Mouse (Mus musculus): ENCODE results near the gene Zbtb17. TPM values are rescaled to one million over a fixed set of nuclear protein-coding genes. Genes with fewer than 3 reads are reported as not detected.

Zbtb17 gene
- total RNA-seq, 2 experiments from 2014 or later: 41.1 to 42.4 TPM

DNA sequence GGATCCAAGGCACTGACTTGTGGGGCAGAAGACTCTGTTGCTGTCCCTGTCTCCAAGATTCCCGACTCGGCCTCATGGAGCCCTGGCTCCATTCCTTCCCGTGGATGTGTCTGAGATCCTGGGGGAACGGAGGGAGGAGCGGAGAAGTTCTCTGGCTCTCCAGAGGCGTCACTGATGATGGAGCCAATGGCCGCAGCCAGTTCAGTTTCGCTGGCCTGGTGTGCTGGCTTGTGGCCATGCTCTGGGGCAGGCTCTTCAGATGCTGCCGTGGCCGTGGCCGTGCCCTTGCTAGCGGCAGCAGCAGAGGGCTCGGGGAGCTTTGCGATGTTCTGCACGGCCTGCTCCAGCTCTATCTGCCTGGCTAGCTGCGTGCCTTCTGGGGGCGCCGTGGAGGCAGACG lies 30.0 kb downstream of the Zbtb17 start:
- no peak for DNase-seq (ENCODE audit: low spot score in 2 of 2)
- intact Hi-C loops (cut with DNase I): no loop called here

DNA sequence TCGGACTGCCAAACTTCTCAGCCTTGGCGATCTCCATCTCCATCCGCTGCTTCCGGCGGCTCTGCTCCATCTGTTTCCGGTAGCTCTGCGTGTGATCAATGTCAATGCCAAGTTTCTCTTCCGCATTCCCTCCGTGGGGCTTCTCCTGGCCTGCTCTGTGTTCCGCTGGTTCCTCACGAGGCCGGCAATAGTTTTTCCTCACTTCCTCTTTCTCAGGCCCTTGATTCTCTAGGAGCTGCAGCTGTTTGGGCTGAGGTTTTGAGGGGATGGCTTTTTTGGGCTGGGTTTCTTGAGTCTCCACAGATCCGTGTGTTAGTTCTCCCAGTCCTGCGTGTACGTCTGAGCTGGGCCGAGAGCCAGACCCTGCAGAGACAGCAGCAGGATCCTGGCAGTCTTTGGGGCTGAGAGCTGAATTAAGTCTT lies 33.2 kb downstream of the Zbtb17 start:
- peak; percentile 80 for DNase-seq (ENCODE audit: low spot score in 2 of 2)
- intact Hi-C loops (cut with DNase I): no loop called here

DNA sequence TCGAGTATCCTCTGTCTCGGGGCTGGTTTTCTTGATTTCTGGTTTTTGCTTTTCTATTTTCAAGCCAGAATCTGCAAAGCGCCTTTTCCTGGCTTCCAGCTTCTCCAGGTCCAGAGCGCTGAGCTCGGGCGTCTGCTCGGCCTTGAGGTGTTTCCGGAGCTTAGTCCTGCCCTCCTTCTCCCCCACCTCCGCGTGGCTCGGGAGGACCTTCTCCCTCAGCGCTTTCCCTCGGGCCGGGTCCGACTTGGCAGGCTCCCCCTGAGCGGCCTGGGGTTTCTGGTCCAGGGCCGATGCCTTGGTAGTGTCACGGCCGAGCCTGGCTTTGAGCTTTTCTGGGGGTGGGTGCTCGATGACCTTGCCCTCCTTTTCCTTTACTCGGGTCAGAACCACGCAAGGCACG lies 33.8 kb downstream of the Zbtb17 start:
- intact Hi-C loops (cut with DNase I): no loop called here
- no peak for DNase-seq (ENCODE audit: low spot score in 2 of 2)

DNA sequence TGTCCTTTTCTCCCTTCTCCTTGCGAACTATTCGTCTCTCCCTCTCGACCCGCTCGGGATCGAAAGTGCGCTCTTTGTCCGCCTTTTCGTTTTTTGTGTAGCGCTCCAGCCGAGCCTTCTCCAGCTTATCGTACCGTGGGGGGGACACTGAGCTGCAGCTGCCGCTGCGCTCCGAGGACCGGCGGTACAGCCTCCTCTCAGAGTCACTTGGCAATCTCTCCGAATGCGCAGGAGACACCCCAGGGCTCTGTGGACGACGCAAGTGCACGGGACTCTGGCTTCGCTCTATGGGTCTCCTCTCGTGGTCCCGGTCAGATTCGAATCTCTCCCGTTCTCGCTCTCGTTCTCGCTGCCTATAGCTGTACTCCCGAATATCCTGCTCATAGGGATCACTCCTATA lies 34.3 kb downstream of the Zbtb17 start:
- intact Hi-C loops (cut with DNase I): no loop called here

DNA sequence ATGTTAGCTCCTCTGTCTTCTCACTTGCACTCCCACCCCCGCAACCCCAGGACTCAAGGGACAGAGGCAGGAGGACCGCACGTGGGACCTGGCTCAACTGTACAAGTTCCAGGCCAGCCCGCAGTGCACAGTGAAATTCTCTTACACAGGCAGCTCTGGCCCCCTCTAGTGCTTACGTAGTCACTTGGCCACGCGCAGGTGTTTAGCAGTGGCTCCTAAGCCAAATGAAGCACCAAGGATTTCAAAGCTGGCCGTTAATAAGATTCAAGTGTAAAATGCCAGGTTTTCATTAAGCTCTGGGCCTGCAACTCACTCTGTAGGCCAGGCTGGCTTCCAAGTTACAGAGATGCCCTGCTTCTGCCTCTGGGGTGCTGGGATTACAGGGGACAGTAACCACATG lies 35.0 kb downstream of the Zbtb17 start:
- intact Hi-C loops (cut with DNase I): no loop called here
- no peak for DNase-seq (ENCODE audit: low spot score in 2 of 2)

More for the DNA sequence above, 34.3 kb downstream of the Zbtb17 start:
- DNase-seq (ENCODE audit: low spot score in 2 of 2): no peak

DNA sequence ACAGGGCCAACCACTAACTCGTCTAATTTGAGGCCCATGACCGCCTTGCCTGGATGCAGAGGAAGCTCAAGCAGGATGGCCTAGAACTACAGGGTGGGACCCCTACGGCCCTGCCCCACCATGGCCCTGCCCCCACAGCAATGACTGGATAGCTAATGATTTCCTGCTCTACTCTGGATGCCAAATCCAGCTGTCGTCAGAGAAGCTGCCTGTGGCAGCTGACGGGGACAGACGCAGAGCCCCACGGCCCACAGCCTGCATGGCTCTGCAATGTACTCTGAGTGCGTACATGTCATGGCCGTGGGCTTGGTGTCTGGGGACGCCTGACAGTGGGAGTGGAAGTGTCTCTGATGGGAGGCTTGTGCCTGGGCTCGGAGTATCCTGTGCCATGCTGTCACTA lies 39.6 kb downstream of the Zbtb17 start:
- intact Hi-C loops (cut with DNase I): no loop called here
- DNase-seq (ENCODE audit: low spot score in 2 of 2): no peak

DNA sequence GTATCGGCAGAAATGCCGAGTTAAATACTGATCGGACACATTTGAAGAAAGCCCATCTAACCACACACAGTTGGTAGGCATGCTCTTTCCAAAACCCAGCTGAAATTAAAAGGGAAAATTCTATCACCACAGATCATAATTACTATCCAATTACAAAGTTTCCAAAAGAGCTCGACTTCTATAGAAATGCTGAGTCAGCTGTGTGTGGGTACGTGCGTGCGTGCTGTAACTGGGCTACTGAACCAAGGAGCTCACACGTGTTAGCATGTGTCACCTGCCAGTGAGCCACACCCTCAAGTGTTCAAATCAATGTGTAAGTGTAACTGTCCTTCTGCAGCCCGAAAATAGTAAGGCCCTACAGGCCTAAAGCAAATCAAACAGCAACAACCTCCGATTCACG lies 43.1 kb downstream of the Zbtb17 start:
- no peak for DNase-seq (ENCODE audit: low spot score in 2 of 2)
- intact Hi-C loops (cut with DNase I): no loop called here

DNA sequence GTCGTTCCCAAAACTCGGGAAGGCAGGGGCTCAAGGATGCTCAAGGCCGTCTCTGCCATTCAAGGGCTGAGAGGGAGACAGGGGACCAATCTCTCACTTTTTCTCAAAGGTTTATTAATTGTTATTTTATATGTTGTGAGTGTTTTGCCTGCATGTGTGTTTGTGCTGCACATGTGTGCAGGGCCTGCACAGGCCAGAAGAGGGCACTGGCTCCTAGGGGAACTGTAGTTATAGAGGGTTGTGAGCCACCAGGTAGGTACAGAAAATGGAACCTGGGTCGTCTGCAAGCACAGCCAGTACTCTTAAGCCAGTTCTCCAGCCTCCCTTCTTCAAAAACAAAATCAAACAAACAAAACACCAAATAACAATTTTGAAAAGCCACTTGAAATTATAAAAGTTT lies 44.2 kb downstream of the Zbtb17 start:
- intact Hi-C loops (cut with DNase I): no loop called here

DNA sequence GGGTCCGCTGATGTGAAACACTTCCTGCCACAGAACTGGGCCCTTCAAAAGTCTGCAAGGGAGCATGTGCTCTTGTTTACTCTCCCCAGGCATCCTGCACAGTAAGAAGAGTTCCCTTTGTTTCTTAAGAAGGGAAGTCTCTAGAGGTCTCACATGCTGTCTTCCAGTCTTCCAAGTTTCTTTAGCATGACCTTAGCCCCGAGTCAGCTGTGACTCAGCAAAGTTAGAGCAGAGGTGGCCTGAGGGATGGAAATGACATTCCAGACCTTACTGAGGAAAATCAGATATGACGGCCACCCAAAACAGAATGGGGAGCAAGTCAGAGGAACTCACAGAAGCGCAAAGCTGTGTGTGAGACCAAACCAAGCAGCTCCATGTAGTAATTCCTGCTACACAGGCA lies 56.2 kb downstream of the Zbtb17 start:
- no peak for DNase-seq (ENCODE audit: low spot score in 2 of 2)
- intact Hi-C loops (cut with DNase I): loop anchor here (5.0 kb wide), 1 partner anchor 37 kb away; the partner anchor contains the start of gene Spen

More for the DNA sequence above, 44.2 kb downstream of the Zbtb17 start:
- DNase-seq (ENCODE audit: low spot score in 2 of 2): no peak

DNA sequence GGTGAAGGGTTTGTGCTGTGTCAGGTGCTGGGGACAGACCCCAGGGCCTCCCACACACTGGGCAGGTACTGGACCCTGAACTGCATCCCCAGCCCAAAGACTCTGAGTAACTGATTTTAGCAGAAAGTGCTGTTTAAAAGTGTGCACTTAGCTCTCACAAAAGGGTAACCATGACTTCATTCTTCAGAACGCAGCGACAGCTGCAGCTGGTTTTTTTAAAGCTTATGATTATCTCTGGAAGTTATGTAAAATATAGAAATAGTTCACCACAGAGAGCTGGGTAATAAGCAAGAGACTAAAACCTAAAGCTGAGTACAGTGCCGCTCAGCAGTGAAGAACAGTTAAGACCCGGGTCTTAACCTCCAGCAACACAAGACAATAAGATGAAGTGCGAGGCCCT lies 56.6 kb downstream of the Zbtb17 start:
- DNase-seq (ENCODE audit: low spot score in 2 of 2): no peak
- intact Hi-C loops (cut with DNase I): loop anchor here (5.0 kb wide), 1 partner anchor 36 kb away; the partner anchor contains the start of gene Spen

DNA sequence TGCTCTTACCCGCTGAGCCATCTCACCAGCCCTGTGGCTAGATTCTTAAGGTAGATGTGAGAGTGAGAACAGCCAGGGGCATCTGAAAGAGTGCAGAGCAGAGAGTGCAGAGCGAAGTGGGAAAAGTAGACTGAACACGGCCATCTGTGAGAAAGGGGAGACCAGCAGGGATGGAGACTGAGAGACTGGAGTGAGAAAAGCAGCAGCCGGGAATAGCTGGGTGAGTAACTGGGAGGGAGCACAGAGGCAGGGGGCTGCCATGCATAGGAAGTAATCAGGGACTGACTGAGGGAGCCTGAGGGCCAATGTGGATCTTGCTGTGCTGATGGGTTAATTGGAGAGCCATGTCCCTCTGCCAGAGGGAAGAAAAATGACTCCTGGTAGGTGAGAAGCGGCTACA lies 58.3 kb downstream of the Zbtb17 start:
- intact Hi-C loops (cut with DNase I): loop anchor here (5.0 kb wide), 1 partner anchor 35 kb away; the partner anchor contains the start of gene Spen
- no peak for DNase-seq (ENCODE audit: low spot score in 2 of 2)

DNA sequence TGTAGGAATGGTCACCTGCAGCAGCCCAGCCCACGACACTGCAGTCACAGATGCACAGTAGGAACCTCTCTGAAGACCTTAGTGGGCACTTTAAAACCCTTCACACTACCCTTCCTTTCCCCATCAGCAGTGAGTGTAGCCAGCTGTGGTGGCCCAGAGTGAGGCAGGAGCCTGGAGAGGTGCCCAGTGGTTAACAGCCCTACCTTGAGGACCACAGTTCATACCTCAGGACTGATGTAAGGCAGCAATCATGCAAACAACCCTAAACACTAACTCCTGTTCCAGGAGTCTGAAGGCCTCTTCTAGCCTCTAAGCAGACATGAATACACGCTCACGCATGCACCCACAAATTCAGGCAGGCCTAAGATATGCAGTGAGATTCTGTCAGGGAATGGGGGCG lies 60.0 kb downstream of the Zbtb17 start:
- DNase-seq (ENCODE audit: low spot score in 2 of 2): no peak
- intact Hi-C loops (cut with DNase I): loop anchor here (5.0 kb wide), 1 partner anchor 33 kb away; the partner anchor contains the start of gene Spen

DNA sequence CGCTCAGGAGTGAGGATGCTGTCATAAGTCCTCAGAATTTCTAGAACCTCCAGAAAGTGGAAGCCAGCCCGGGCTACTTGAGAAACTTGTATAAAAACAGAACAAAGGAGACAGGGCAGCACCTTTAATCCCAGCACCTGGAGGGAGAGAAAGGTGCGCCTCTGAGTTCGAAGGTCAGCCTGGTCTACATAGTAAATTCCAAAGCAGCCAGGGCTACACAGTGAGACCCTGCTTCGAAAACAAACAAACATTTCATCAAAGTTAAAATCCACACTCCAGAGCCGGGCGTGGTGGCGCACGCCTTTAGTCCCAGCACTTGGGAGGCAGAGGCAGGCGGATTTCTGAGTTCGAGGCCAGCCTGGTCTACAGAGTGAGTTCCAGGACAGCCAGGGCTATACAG lies 61.4 kb downstream of the Zbtb17 start:
- intact Hi-C loops (cut with DNase I): no loop called here

DNA sequence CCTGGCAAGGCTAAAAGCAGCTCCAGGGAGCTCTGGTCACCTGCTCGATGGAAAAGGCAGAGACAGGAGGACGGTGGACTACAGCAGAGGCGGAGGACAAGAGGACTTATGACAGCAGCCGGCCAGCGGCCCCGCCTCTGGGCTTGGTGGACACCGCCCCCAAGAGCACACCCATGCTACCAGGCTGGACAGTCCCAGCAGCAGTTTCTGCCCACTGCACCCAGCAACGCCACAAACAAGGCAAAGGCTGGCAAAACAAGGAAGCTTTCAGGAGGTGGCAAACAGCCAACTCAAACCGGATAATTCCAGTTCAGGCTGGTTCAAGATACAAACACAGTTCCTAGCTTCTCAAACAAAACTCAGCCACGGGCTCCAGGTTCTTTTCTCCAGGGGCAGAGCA lies 61.9 kb downstream of the Zbtb17 start:
- peak; percentile 50 to 70 for DNase-seq (ENCODE audit: low spot score in 2 of 2)
- intact Hi-C loops (cut with DNase I): no loop called here

More for the DNA sequence above, 61.4 kb downstream of the Zbtb17 start:
- DNase-seq (ENCODE audit: low spot score in 2 of 2): no peak

DNA sequence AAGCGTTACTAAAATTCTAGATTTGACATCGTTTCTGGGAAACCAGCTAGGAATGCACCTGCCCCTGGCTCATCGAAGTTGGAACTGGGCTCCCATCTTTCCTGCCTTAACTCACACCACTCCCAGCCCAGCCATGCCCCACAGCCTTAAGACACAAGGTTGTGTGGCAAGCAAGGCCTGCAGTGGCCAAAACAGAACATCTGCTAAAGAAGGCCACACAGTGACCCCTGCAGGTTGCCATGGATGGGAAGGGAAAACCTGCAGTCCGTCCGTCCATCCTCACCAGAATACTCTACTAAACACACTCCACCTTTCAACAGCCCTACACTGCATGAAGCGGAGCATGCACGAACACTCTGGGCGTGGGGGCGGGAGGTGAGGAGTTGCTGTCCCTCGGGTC lies 62.4 kb downstream of the Zbtb17 start:
- intact Hi-C loops (cut with DNase I): no loop called here
- no peak for DNase-seq (ENCODE audit: low spot score in 2 of 2)

DNA sequence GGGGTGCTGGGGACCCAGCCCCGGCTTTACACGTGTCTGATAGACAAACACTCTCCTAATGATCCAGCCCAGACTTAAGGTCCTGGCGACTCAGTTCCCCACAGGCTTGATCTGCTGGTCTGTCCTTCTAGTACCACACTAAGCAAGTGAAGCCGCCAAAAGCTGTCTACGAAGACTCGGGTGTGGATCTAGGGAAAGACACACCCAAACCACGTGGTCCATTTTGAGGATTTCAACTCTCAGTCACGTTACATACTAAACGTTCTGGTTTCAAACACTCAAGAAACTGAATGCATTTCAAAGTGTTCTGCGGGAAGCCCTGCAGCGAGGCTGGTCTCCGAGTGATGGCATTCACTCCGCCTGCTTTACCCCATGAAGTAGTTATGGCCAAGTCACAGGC lies 66.0 kb downstream of the Zbtb17 start:
- intact Hi-C loops (cut with DNase I): no loop called here
- DNase-seq (ENCODE audit: low spot score in 2 of 2): no peak

DNA sequence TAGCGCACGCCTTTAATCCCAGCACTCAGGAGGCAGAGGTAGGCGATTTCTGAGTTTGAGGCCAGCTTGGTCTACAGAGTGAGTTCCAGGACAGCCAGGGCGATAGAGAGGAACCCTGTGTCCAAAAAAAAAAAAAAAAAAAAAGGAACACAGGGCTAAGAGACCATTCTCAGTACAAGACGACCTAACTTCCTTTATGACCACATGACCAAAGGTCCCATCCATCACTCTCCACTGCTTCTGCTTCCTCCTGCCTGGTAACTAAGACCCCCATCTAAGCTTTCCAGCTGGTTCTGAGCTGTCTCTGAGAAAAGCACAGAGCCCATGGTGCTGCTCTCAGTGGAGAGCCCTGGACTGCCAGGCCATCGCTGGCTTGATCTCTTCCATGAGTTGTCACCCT lies 67.7 kb downstream of the Zbtb17 start:
- intact Hi-C loops (cut with DNase I): no loop called here
- DNase-seq (ENCODE audit: low spot score in 2 of 2): no peak

DNA sequence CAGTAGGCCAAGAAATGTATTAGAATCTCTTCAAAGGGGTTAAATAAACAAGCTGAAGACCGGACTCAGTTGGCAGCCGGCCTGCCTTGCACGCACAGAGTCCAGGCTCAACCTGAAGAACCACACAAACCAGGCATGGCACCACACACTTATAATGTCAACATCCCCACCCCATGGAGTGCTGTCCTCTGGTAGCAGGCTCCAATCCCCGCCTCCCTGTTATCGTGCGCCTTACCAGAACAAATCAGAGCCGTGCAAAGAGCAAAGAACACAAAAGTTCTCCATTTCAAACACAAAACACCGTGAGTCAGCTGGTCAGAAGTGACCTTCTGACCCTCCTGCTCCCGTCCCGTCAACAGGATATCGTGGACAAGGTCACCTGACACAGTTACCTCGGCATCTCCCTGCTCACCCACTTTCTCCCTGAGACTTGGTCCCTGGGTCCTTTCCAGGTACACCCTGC lies 69.8 kb downstream of the Zbtb17 start:
- intact Hi-C loops (cut with DNase I): no loop called here
- no peak for DNase-seq (ENCODE audit: low spot score in 2 of 2)

Data from left cerebral cortex, postnatal 36 days (tissue).